Mouse (Mus musculus) forebrain, embryonic 11.5 days (tissue): ENCODE measurements at regions not wholly inside any gene's neighbourhood (a gene's known extent, or its start where the extent isn't known, plus 50 kb on each side); places are given as distances from the start of the nearest gene placed in this dataset.

Experiments
- ATAC-seq: fragments of 200-750 bp; cut with Nextera tagmentation; replicated peaks from 2 replicates; pipeline ENCODE4 v1.8.0; 2017; ENCODE audit warnings: moderate TSS enrichment; ENCODE audit not compliant: low FRiP score
- DNase-seq: peaks from one replicate; pipeline ENCODE4 v3.0.0-alpha.2; 2017; ENCODE audit warnings: low spot score
- H3K27ac ChIP-seq: fragments of 300-500 bp; sonication (generic); 2 replicates; pipeline ENCODE4 v1.5.1; 2014; ENCODE audit warnings: low read depth, low read length
- H3K27me3 ChIP-seq: fragments of 300-500 bp; sonication (generic); 2 replicates; pipeline ENCODE4 v1.6.1; 2014; ENCODE audit warnings: mild to moderate bottlenecking, low read length, mixed read lengths; ENCODE audit not compliant: control insufficient read depth, insufficient read depth
- H3K36me3 ChIP-seq: fragments of 300-500 bp; sonication (generic); 2 replicates; pipeline ENCODE4 v1.6.1; 2014; ENCODE audit warnings: mild to moderate bottlenecking, low read length, moderate library complexity, mixed read lengths; ENCODE audit not compliant: control insufficient read depth, insufficient read depth
- H3K4me1 ChIP-seq: fragments of 300-500 bp; sonication (generic); replicated peaks from 2 replicates; pipeline ENCODE4 v1.6.1; 2014; ENCODE audit warnings: low read length, mixed read lengths; ENCODE audit not compliant: control insufficient read depth, insufficient read depth
- H3K4me2 ChIP-seq: fragments of 300-500 bp; sonication (generic); 2 replicates; pipeline ENCODE4 v1.6.1; 2014; ENCODE audit warnings: low read depth, mild to moderate bottlenecking, low read length, moderate library complexity, mixed read lengths; ENCODE audit not compliant: severe bottlenecking
- H3K4me3 ChIP-seq: fragments of 300-500 bp; sonication (generic); 2 replicates; pipeline ENCODE4 v1.5.1; 2014; ENCODE audit warnings: low read depth, low read length
- H3K9ac ChIP-seq: fragments of 300-500 bp; sonication (generic); 2 replicates; pipeline ENCODE4 v1.6.1; 2014; ENCODE audit warnings: low read length
- H3K9me3 ChIP-seq: fragments of 300-500 bp; sonication (generic); 2 replicates; pipeline ENCODE4 v1.6.1; 2016; ENCODE audit warnings: low read length, mixed read lengths; ENCODE audit not compliant: control insufficient read depth
- WGBS: fragments of 180-500 bp; shearing (Covaris S2); extraction: QIAGEN DNeasy Blood & Tissue Kit; methylation state at CpG from one replicate; pipeline ENCODE4 v1.1.7; 2014; 5-methylcytosine and 5-hydroxymethylcytosine counted together

DNA sequence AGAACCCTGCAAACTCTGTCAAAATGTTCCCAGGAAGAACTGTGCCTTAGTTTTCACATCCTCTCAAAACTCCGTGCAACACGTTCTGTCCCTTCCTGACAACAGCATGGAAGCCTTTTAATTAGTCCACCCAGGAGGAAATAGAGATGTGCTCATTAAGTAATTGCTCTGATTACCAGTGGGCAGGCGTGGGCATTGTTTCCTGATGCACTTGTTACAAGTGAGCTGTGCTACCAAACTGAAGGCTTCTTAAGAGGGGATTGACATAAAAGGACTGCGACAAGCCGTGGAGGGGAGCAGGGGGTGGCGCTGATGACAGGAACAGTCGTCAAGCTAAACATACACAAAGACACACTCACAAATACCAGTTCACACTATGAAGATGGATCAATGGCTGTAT, 192.1 kb upstream of the Veph1 start:
- Histone ChIP-seq H3K4me1 (peaks cover 3% of the 10 kb centered on the region), H3K27me3 (no peaks in the 10 kb centered on the region), H3K4me3 (no peak overlapping the region), H3K9ac (no peak overlapping the region), H3K4me2 (no peak overlapping the region), H3K36me3 (no peaks in the 10 kb centered on the region), H3K9me3 (no peaks in the 10 kb centered on the region), H3K27ac (no peak overlapping the region)
- WGBS = 29% methylated on average over 7 of the region's 7 CpGs
- DNase-seq (peak; percentile 56), ATAC-seq (no peak)

- Histone ChIP-seq H3K27me3 (no peaks in the 10 kb centered on the region), H3K36me3 (no peaks in the 10 kb centered on the region), H3K27ac (no peak overlapping the region), H3K4me3 (no peak overlapping the region), H3K4me1 (peaks cover 3% of the 10 kb centered on the region), H3K9ac (no peak overlapping the region), H3K9me3 (no peaks in the 10 kb centered on the region), H3K4me2 (no peak overlapping the region)
- no peak for DNase-seq
- ATAC-seq = no peak
Observed at GRCm38 (mm10) chr3:66486658-66487057, 190.0 kb upstream of the Veph1 start.

- no peak for ATAC-seq
- Histone ChIP-seq H3K27me3 (no peaks in the 10 kb centered on the region), H3K4me2 (no peak overlapping the region), H3K9ac (no peak overlapping the region), H3K4me1 (peaks cover 3% of the 10 kb centered on the region), H3K4me3 (no peak overlapping the region), H3K9me3 (no peaks in the 10 kb centered on the region), H3K36me3 (no peaks in the 10 kb centered on the region), H3K27ac (no peak overlapping the region)
- 94% methylated on average over 1 of the region's 1 CpGs for WGBS
- DNase-seq = no peak
Observed at GRCm38 (mm10) chr3:66486184-66486583, 189.5 kb upstream of the Veph1 start.

GRCm38 (mm10) chr3:66480718-66481117, 184.1 kb upstream of the Veph1 start:
- no peaks in the 10 kb centered on the region for H3K4me1 ChIP-seq
- WGBS = 83% methylated on average over 6 of the region's 6 CpGs
- H3K27me3 ChIP-seq = no peaks in the 10 kb centered on the region
- H3K36me3 ChIP-seq = no peaks in the 10 kb centered on the region
- no peak overlapping the region for H3K9ac ChIP-seq
- no peaks in the 10 kb centered on the region for H3K9me3 ChIP-seq
- no peak for DNase-seq
- H3K27ac ChIP-seq = no peak overlapping the region
- no peak for ATAC-seq
- H3K4me2 ChIP-seq = no peak overlapping the region
- H3K4me3 ChIP-seq = no peak overlapping the region

DNA sequence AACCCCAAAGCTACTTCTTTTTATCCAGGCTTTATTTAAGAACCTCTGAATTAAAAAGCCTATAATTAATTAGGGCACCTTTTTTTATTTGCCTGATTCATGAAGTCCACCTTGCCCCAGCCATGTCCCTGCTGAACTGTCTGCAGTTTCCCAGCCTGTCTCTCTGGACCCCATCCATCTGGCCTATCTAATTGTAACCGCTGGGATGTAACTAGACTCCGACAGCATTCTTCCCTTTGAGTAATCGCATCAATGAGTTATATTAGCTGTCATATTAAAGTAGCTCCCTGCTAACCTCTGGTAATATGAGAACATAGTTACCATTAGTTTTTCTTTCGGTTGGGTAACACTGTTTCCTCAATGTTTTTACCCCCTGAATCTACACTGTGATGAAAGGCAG, 182.6 kb upstream of the Veph1 start:
- Histone ChIP-seq H3K36me3 (no peaks in the 10 kb centered on the region), H3K4me3 (no peak overlapping the region), H3K27me3 (no peaks in the 10 kb centered on the region), H3K4me2 (no peak overlapping the region), H3K27ac (no peak overlapping the region), H3K4me1 (no peaks in the 10 kb centered on the region), H3K9me3 (no peaks in the 10 kb centered on the region), H3K9ac (no peak overlapping the region)
- 71% methylated on average over 4 of the region's 4 CpGs for WGBS
- DNase-seq (no peak), ATAC-seq (no peak)

DNA sequence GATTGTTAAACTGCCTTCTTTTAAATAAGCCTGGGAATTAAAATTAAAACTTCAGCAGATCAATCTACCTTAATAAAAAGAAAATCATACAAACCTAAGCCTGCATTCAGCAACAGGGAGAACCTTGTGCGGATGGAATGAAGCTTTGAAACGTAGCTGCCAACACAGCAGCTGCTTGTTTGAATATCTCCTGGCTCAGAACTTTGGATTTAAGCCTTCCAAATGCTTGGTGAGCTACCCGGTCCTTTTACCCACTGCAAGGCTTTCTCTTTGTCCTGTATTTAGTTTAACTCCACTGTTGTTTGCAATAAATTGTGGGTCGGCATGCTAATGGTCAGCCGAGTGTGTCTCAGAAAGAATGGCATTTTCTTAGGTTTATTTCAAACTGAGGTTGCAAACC, 169.7 kb upstream of the Veph1 start:
- H3K9me3 ChIP-seq = no peaks in the 10 kb centered on the region

DNA sequence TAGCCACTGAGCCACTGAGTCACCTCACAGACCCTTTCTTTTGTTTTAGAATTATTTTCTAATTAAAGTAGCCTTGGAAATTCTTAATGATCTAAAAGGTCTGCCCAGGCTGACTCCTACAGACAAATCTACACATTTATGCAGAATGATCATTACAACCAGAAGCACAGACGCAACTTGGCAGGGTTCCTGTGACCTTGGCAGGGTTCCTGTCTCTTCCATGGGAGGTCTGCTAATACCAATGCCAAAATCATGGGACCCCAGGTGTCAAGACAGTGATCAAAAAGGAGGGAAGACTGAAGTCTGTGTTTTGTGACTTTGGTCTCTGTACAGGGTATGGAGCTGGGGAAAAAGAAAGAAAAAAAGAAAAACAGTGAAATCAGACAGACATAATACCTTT, 168.7 kb upstream of the Veph1 start:
- 85% methylated on average over 1 of the region's 1 CpGs for WGBS
- Histone ChIP-seq H3K4me1 (no peaks in the 10 kb centered on the region), H3K4me2 (no peak overlapping the region), H3K27ac (no peak overlapping the region), H3K27me3 (no peaks in the 10 kb centered on the region), H3K4me3 (no peak overlapping the region), H3K36me3 (no peaks in the 10 kb centered on the region), H3K9me3 (no peaks in the 10 kb centered on the region), H3K9ac (no peak overlapping the region)
- ATAC-seq (no peak), DNase-seq (no peak)

More for the DNA sequence above, 169.7 kb upstream of the Veph1 start:
- Histone ChIP-seq H3K36me3 (no peaks in the 10 kb centered on the region), H3K4me2 (no peak overlapping the region), H3K27ac (no peak overlapping the region), H3K27me3 (no peaks in the 10 kb centered on the region), H3K9ac (no peak overlapping the region), H3K4me3 (no peak overlapping the region), H3K4me1 (no peaks in the 10 kb centered on the region)
- DNase-seq (no peak), ATAC-seq (no peak)
- WGBS = 84% methylated on average over 5 of the region's 5 CpGs

DNA sequence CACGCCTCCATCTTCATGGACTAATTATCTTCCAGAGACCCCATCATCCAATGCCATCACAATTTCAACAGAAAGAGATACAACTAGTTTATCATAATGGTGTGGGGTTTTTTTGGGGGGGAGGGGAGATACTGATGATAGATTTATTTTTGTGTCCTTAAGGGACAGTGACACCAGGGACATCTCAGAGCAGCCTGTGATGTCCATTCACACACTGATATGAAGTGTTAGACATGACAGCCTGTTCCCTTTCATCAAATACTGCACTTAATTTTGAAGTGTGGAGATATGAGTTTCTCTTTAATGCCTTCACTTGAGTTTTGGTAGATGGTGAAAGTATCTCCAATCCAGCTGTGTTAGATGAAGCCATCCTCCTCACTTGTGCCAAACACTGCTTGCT, 165.7 kb upstream of the Veph1 start:
- H3K9ac ChIP-seq = no peak overlapping the region
- no peaks in the 10 kb centered on the region for H3K4me1 ChIP-seq
- ATAC-seq (no peak), DNase-seq (no peak)
- H3K4me2 ChIP-seq = no peak overlapping the region
- no peaks in the 10 kb centered on the region for H3K36me3 ChIP-seq
- 85% methylated on average over 1 of the region's 1 CpGs for WGBS
- no peaks in the 10 kb centered on the region for H3K27me3 ChIP-seq
- no peak overlapping the region for H3K4me3 ChIP-seq
- no peaks in the 10 kb centered on the region for H3K9me3 ChIP-seq
- H3K27ac ChIP-seq = no peak overlapping the region

DNA sequence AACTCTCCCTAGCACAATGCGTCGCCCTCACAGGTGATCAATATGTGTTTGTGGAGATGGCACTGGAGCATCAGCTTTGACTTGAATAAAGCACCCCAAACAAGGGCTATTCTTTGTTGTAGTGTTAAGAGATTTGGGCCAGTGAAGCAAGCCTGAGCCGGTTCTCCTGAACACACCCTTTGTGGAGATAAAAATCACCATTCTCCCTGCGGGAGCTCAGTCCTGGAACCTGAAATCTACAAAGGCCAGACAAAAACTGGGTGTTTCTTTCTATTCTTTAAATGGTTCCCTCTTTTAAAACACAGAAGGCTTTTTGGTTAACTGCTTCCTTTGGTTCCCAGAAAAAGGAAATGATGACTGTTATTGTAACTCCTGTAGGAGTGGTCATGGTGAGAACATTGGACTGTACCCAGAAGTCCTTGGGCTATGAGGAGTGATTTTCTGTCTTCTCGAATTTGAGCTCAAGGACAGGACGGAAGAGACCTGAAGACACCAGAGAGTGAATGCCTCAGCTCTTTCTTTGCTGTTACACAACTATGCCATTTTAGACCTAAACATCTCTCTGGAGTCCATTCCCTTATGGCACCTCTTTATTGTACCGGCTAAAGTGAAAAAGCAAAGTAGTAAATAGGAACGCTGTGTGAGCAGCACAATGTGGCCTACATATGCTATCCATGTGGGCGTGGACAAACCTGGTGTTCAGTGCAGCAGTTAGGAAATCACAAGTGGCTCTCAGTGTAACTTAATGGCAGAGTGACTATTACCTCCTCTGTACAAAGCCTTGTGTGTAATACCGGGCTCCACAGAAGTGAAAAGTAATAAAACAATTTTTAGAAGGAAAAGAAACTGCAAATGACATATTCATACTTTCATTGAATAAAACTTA, 149.9 kb upstream of the Veph1 start:
- H3K9me3 ChIP-seq = no peaks in the 10 kb centered on the region
- no peaks in the 10 kb centered on the region for H3K27me3 ChIP-seq
- no peak overlapping the region for H3K4me2 ChIP-seq
- H3K36me3 ChIP-seq = no peaks in the 10 kb centered on the region
- H3K9ac ChIP-seq = no peak overlapping the region
- H3K4me3 ChIP-seq = no peak overlapping the region
- DNase-seq = no peak
- H3K27ac ChIP-seq = no peak overlapping the region
- no peaks in the 10 kb centered on the region for H3K4me1 ChIP-seq
- ATAC-seq = no peak
- 84% methylated on average over 10 of the region's 10 CpGs for WGBS
